Mouse (Mus musculus) adrenal gland, postnatal 25 days (tissue): Measurements from ENCODE around the gene Ankrd60. TPM values are rescaled to one million over a fixed set of nuclear protein-coding genes. Genes with fewer than 3 reads are reported as not detected.
A peak's percentile ranks its signal among the peaks of the same experiment; 100 is the strongest.

Source experiments
- DNase-seq: peaks from one replicate; pipeline ENCODE4 v3.0.0; 2021; ENCODE audit warnings: mixed read lengths
- total RNA-seq: library from RNA; stranded (reverse); gene quantifications from 2 replicates; pipeline ENCODE4 v1.2.3, GENCODE M21; 2021

The Ankrd60 gene
- total RNA-seq, 1 experiment from 2014 or later: not detected

DNA sequence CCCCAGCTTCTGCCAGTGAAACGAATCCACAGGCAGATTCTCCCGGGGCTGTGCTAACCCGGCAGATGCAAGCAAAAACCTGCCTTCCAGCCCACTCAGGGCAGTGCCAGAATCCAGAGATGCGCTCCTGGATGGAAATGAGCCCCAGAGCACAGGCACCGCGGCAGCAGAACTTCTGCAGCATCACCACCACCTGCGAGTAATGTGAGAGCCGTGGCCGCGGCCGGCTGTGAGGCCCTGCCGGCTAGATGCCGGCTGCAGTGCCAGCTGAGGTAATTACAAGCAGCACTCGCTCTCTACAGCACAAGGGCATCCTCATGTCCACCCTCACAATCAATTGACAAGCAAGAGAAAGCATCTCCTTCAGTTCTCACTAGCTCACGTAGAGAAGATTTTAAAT, 6.2 kb upstream of the Ankrd60 start:
- DNase-seq: no peak

DNA sequence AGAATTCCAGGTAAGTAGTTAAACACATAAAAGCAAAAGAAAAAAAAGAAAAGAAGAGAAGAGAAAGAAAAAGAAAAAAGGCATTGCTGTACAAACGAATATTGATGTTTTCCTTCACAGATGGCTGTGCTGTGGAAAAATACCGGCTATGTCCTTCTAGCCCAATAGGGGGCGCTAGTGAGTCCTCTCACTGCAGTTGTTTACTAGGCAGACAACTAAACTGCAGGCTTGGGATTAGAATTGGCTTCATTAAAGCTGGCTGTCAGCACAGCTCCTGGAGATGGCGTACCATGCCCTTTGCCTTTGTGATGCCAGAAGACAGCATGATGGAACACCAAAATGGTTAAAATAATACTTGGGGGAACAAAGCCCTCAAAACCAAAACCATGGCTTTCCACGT, 5.3 kb upstream of the Ankrd60 start:
- DNase-seq: no peak

DNA sequence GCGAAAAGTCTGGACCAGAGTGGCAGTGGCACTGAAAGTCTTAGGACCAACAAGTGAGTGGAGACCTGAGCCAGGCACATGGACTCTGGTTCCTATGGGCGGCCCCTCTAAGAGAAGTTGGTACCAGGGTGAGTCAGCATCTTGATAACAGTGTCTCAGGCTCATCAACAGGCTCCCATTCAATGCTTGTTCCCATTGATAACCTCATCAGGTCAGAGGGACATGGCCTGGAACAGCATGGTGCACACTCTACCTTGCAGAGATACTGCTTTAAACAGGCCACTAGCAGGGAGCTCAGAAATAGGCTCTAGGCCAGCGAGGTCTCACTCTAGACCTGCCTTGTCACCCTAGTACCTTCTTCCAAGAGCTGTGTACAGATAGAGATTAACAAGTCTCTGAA, 4.7 kb upstream of the Ankrd60 start:
- no peak for DNase-seq

DNA sequence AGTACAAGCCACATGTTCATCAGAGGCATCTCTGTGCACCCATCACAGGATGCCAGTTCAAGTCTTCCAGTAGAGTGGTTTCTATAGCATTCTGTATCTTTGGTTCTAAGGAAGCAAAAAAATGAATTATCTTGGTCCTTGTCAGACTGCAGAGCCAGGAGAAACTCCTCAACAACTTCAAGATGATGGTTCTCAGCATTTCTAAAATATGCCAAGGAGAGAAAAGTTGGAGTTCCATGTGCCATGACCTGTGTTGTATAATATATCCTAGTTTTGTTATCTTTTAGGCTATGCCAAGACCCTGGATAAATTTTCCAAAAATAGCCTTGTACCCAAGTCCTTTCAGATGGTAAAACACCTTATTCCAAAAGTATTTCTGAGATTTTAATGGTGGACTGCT, 2.9 kb upstream of the Ankrd60 start:
- DNase-seq: no peak

DNA sequence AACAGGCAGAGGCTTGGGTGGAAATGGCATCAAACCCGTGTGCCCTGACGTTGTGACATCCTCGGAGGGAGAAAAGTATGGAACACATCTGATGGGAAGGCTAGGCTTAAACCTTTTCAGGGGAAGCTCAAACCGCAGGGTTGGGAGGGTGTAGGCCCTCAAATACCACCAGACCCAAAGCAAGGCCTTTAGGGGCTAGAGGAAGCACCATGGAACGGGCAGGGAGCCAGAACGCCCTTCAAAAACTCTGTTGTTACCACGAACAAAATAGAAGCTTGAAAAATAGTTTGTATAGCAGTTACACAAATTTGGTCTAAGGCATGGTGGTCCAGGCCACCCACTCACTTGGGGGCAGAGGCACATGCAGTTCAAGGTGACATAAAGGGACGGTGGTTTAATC, 430 bp upstream of the Ankrd60 start:
- no peak for DNase-seq

DNA sequence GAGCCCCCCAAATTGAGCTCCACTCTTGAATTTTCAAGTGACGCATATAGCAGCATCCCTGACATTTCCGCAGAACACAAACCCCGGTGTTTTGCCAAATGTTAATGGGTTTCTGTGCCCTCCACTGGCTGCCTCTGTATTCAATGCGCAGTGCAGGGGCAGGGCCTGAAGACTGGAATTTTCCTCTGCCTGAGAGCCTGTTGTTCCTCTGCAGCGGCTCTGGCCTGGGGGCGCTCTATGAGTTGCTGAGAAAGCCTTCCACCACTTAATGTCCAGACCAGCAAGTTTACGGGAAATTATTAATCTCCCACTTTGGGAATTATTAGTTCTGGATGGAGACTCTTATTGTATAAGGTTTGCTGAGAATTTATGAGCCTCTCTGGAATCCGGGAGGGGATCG, 14.0 kb downstream of the Ankrd60 start:
- DNase-seq: no peak

DNA sequence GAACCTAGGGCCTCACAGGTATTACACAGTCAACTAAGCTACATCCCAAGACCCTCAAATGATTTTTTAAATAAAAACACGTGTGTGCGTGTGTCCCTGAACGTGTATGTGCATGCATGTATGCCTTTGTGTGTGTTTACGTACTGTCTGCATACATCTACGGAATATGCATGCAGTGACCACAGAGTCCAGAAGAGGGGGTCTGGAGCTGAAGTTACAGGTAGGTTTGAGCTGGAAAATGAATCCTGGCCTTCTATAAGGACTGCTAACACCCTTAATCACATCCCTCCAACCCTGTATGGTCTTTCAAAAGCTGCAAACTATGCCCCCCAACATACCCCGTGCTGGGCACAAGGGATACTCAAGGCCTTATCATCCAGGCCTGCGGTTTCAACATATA, 14.8 kb downstream of the Ankrd60 start:
- DNase-seq: no peak

DNA sequence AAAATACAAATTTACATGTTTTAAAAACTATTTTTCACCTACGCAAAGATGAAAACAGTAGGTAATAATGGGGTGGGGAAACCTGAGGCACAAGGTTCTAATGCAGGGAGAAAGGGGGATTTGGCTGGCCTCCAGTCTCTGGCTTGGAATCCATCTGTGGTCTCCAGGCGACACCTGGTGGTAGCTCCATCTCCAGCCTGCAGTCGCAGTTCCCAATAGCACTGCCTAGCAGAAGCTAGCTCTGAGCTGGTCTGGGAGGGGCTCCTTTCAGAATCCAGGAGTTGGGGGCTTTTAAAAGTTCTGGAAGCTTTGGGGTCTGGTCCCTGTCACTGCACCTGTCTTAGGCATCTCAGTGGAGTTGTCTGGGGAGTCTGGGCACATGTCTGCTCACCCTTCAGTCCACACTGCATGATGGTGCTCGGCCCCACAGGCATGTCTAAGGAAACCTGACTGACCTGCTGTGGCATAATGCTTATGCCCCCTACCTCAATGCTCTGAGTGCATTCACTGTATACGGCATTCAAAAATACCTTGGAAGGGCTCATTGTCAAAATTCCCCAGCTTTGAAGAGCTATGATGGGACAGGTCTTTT, 16.2 kb downstream of the Ankrd60 start:
- peak; percentile 68 for DNase-seq

DNA sequence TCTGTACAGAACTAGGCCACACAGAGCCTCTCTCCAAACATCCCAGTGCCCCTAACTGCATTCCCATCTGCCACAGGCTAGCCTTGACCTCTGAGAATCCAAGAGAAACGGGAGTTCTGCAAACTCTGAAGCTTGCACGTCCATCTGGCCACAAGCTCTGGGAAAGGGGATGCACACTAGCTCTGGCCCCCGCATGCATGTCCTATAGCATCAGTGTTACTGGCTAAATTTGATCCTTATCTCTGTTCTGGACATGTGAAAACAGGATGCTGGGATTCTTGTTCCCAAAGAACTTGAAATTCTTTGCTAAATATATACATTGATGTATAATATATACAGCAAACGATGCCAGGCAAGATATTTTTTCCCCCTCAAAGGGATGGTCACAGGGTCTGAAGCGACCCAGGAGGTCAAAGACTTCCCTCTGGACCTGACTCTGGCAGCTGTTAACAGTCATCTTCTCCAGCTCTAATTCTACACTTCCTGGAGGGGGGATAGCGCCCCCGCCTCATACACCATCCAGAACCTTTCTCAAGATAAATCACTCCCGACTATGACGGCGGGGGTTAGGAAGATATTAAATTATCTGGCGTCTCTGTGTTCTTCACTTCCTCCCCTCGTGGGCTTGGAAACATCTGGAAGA, 19.3 kb downstream of the Ankrd60 start:
- DNase-seq: no peak

DNA sequence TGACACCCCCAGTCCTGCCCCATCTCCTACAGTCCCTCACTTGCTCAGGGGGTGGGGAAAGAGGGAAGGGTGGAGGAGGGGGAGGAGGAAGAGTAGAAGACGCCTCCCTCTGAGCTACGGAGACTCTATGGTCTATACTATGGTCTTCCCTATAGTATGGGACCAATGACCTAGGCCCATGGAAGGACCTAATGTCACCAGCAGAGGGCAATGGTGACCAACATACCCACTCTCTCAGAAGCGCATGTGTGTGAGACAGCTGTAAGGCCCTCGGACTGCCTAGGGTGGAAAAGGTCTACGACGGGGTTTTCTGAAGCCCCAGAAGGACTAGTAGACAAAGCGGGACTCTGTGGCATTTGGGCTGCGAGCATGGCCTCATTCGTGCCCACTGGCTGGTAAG, 24.3 kb downstream of the Ankrd60 start:
- no peak for DNase-seq

DNA sequence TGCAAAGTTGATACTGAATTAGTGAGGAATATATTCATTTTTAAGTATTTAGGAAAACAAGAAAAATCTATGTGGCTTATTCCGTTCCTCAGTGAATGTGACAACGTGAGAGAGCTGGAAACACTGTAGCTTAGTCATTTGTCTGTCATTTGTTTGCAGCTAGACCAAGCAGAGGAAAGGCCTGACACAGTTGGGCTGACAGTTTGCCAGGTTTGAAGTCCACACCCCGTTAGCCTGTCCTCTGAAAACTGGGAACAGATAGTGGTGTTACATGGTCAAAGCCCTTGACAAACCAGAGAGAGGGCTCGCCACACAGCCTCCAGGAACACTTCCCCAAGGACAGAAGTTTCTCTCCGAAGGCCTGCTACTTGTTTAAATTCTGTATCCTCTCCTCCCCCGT, 27.5 kb downstream of the Ankrd60 start:
- no peak for DNase-seq

DNA sequence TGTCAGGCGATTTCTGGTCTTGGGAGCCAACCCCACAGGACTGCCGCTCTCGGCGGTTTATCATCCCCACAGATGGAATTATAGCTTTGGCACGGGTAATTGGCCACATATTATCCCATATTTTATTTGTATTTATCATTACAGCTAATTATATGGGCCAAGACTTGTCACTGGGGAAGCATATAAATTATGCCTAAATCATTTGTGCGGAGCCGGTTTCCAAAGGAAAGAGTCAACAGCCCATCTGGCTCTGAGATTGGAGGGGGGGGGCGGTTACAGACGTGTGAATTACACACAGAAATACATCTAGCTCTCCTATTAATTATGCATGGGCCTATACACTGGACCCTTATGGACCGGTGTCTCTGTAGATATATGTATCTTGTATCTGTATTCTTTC, 28.9 kb downstream of the Ankrd60 start:
- no peak for DNase-seq

DNA sequence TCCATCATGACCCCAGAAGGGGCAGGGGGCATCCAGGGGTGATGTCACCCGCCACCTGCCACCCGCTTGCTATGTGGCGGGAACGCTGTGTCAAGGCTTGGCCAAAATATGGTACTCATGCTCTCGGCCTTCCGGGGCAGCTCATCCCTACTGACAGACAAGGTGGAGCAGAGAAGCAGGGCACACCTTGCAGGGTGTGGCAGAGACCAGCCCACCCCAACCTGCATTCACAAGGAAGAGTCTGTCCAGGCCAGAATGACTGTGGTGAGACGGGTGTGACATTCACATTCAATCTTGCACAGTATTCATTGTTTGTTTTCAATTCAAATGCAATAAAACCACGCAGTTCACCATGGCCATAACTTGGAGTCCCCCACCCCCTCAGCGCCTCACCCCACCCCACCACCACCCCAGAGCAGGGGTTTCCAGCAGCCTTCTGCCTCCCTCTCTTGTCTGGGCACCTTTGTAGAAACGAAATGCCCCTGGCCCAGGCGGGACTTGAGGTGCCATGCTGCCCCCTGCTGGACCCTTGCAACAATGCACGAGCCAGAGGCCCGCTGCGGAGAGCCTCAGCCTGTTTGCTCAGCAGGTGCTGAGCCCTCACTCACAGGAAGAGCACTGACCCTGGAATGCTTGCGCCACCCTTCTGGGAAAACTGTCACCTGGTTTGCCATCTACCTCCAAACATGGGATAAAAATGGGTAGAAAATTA, 32.0 kb downstream of the Ankrd60 start:
- peak; percentile 82 for DNase-seq

DNA sequence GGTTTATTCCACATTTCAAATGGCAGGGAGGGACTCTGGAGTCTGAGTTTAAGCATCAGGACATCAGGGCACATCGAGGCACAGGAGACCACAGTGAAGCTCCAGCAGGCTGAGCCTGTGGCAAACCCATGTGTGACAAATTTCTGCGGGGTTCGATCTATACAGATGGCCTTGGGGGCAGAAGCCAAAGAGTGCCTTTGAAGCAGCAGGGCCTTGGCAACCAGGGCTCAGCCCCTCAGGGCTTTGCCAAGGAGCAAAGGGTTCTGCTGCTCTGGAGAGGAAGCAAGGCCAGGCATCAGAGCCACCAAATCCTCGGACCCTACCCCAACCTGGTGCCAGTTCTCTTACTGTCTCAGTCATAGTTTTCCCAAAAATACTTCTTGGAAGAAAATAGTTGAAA, 35.4 kb downstream of the Ankrd60 start:
- peak; percentile 17 for DNase-seq

DNA sequence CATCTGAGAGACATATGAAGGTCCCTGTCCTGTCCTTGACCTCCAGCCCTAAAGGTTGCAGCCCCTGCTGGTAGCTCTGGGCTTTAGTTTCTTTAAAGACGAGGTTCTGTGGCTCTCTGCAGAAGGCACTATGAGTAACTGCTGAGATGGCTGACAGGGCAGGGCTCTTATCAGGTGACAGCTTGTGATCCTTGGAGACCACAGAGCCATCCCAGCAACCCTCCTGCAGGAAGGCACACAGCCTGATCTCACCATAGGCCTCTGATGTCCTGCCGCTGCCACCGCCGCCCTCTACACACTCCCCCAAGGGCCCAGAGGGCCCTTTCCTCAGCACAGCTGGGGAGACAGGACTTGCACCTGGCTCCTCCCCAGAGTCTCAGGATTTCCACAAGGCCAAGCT, 36.4 kb downstream of the Ankrd60 start:
- no peak for DNase-seq

DNA sequence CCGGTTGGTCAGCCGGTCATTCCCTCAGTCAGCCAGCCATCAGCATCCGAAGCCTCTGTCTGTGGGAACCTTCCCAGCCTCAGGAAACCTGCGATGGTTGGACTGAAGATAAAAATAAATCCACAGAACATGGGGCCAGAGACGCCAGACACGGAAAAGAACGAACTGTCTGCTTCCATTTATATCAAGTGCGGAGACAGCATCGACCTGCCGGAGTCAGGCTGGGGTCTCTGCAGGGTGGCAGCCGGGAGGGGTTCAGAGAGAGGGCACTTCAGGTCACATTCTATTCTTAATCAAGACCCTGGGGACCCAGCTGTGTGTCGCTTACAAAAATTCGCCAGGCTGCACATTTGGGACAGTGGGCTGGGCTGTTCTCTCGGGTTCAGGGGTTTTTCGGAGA, 38.4 kb downstream of the Ankrd60 start:
- no peak for DNase-seq

DNA sequence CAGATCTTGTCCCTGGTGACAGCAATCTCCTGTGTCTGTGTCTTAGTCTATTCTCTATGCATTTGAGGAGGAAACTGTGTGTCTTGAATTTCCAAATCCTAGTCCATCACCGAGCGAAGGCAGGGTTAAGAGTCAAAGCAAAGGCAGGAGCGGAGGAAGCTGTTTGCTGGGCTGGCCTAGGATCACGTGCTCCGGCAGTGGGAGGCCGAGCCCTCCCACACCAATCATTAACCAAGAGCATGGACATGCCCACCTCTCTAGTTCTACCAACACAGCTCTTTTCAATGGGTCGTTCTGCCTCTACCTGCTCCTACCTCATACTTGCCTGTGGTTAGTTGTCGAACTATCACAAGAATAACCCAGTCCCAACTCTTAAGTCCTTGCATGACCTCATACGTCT, 42.3 kb downstream of the Ankrd60 start:
- DNase-seq: no peak

DNA sequence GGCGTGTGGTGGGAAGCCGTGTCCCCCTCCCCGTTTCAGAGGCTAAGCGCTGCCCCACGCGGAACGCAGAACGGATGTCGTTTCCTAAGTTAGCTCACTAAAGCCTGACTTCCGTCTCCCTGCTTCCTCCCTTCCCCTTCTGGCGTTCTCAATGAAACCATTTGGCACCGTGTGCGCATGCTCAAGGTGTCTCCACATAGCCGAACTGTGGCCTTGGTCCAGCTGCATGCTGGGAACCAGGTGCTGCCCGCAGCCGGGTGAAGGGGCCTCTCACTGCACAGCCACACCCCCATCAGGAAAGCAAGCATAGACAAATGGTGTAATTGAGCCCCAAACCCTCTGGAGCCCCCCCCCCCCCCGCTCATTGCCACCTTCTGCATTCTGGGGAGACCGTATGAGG, 42.8 kb downstream of the Ankrd60 start:
- DNase-seq: no peak

DNA sequence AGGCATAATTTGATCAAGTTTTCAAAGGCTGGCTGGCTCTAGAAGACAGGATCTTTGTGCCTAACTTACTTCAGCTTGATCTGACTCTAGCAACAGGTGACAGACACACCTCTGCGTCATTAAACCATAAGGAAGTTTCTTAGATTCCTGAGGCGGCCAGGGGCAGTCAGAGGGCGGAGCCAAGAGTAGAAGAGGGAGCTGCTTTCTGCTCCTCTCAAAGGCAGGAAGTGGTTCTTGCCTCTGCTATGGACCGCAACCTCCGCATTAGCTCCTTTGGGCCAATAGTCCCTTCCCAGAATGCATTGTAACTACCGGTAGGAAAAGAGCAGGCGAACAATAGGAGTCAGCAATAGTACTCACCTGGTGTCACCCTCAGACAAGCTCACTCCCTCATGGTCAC, 43.6 kb downstream of the Ankrd60 start:
- DNase-seq: no peak

DNA sequence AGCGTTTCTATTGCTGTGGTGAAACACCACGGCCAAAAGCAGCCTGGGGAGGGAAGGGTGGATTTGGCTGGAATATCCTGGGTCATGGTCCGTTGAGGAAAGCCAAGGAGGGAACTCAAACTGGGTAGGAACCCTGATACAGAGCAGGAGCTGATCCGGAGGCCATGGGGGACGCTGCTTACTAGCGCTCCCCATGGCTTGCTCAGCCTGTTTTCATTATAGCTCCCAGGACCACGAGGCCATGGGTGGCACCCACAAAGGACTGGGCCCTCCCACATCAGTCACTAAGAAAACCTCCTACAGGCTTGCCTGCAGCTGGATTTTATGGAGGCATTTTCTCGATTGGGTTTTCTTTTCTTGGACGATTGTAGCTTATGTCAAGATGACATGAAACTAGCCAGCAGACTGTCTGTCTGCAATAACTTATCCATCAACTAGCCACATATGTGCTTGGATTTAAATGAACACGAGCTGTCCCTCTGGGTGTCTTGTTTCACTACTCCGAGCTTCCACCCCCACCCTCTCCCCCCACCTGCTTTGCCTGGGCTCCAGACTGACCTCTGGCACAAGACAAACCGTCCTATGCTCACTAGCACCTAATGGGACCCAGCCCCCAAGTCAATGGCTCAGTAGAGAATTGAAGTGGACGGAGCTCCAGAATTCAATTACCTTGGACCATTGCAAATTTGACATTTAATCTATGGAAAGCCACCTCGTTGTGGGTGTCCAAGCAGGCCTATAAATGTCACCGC, 45.3 kb downstream of the Ankrd60 start:
- no peak for DNase-seq

DNA sequence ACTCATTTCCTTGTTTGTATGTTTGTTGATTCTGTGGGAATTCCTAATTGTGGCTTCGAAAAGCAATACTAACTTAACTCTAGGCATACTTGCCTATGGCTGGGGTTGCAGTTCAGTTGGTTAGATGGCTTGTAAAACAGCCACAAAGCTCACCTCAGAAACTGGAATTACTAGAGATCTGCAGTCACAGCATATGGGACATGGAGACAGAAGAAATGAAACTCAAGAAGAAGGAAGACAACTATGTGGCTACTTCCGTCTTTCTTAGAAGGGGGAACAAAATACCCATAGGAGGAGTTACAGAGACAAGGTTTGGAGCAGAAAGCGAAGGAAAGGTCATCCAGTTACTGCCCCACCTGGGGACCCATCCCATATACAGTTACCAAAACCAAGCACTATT, 49.7 kb downstream of the Ankrd60 start:
- no peak for DNase-seq

DNA sequence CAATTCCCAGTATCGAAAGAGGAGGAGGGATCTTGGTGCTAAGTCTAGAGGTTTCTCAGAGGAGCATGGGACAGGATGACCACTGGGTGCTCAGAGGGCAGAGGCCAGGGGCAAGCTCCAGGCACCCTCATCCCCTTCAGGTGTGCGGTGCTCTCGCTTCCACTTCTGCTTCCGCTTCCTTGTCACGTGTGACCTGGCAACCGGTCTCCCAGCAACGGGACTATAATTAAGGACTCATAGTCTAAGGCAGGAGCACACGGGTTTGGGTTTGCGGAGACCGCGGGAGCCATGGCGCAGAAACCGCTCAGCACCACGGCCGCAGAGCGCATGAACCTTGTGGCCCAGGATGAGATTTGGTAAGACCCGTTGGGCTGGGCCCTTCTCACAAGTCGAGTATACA, 55.8 kb downstream of the Ankrd60 start, which contains the start of gene 1700021F07Rik:
Gene 1700021F07Rik, plus strand, starts transcription at position 211 of the 400 bp plus-strand sequence.
- no peak for DNase-seq
